Comparison of ENCODE assay signal across 29 mouse cellular contexts in genomic region chr9:50522574-50522973, GRCm38 (mm10). TPM values are rescaled to one million over a fixed set of nuclear protein-coding genes. Genes with fewer than 3 reads are reported as not detected.
"Had no signal": no experiment of that assay in that cellular context is flagged by ENCODE, and none has a peak within 500 bp of the region (broad histone marks: within the 10 kb centered on the region; RNA-seq: fewer than 3 reads in every experiment).

No protein-coding gene starts in this region.

- H3K4me3 ChIP-seq: kidney, embryonic 15.5 days; limb, embryonic 10.5 days; limb, embryonic 13.5 days; liver, embryonic 12.5 days; liver, embryonic 15.5 days; megakaryocyte, embryonic 14.5 days; midbrain, embryonic 10.5 days; neural tube, embryonic 12.5 days; neural tube, embryonic 15.5 days had no signal

- H3K27ac ChIP-seq: kidney, embryonic 15.5 days; limb, embryonic 10.5 days; limb, embryonic 13.5 days; liver, embryonic 12.5 days; liver, embryonic 15.5 days; midbrain, embryonic 10.5 days; neural tube, embryonic 12.5 days; neural tube, embryonic 15.5 days; stomach, postnatal 0 days had no signal

- ATAC-seq: liver, embryonic 12.5 days had no signal

- H3K9me3 ChIP-seq: kidney, embryonic 15.5 days; limb, embryonic 10.5 days; limb, embryonic 13.5 days; liver, embryonic 12.5 days; liver, embryonic 15.5 days; megakaryocyte, embryonic 14.5 days; midbrain, embryonic 10.5 days; neural tube, embryonic 12.5 days; neural tube, embryonic 15.5 days had no signal

- H3K27me3 ChIP-seq: kidney, embryonic 15.5 days; limb, embryonic 13.5 days; liver, embryonic 12.5 days; liver, embryonic 15.5 days; megakaryocyte, embryonic 14.5 days; neural tube, embryonic 12.5 days; neural tube, embryonic 15.5 days had no signal

- H3K4me2 ChIP-seq: kidney, embryonic 15.5 days; limb, embryonic 13.5 days; liver, embryonic 12.5 days; liver, embryonic 15.5 days; neural tube, embryonic 12.5 days; neural tube, embryonic 15.5 days had no signal

- DNase-seq: kidney, adult 11 months; kidney, adult 8-10 months; kidney, postnatal 10 days; kidney, postnatal 4 days; liver; lung, postnatal 4 days; midbrain, embryonic 14.5 days; retina, postnatal 1 day; thymus, adult 18-20 months; thymus, postnatal 36 days had no signal

- H3K9ac ChIP-seq: kidney, embryonic 15.5 days; limb, embryonic 13.5 days; liver, embryonic 12.5 days; liver, embryonic 15.5 days; neural tube, embryonic 12.5 days; neural tube, embryonic 15.5 days had no signal

RNA-seq across cellular contexts. Expression of gene Plet1, which starts 28.2 kb away (rescaled TPM):
- total RNA-seq: left cerebral cortex, adult 8-10 months; left cerebral cortex, postnatal 14 days had no signal
- polyA plus RNA-seq: limb, embryonic 10.5 days had no signal

RNA-seq across cellular contexts. Expression of gene Tex12, which starts 38.6 kb away (rescaled TPM):
- total RNA-seq: layer of hippocampus, adult 18-20 months; layer of hippocampus, postnatal 14 days; left cerebral cortex, adult 8-10 months; left cerebral cortex, postnatal 14 days had no signal
- polyA plus RNA-seq: intestine, embryonic 14.5 days; limb, embryonic 10.5 days; limb, embryonic 13.5 days; liver, embryonic 12.5 days; liver, embryonic 15.5 days; lung, embryonic 16.5 days; small intestine, adult 2 months; stomach, embryonic 14.5 days; stomach, postnatal 0 days; urinary bladder, adult 2 months had no signal
